Mouse (Mus musculus) ovary, postnatal 14 days (tissue): Measurements from ENCODE around the gene Hpcal1.

Source experiments
- DNase-seq: peaks from one replicate; pipeline ENCODE4 v3.0.0; 2022; ENCODE audit warnings: low spot score

Hpcal1 gene

DNA sequence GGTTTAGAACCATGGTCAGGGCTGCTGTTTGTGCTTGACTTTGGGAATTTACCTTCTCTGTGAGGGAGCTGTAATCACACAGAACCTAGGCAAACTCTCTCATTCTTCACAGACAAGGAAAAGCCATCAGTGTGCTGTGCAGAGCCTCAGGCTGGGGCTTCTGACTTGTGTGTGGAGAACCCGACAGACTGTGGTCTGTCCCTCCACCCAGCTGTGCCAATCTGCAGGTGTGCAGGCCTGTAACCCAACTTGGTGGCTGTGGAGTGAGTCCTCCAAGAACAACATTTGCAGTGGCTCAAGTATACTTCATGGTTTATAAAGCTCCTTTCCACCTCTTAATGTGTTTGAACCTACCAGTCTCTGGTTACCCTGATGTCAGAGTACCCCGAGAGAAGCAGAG is 4.5 kb upstream of the Hpcal1 start:
- no peak for DNase-seq

- DNase-seq = no peak
Observed at GRCm38 (mm10) chr12:17688913-17689312, 1.7 kb upstream of the Hpcal1 start.

GRCm38 (mm10) chr12:17689931-17690563 is 609 bp upstream of the Hpcal1 start:
- DNase-seq = no peak

GRCm38 (mm10) chr12:17691320-17691876 is 742 bp downstream of the Hpcal1 start:
- peak; percentile 6 for DNase-seq

GRCm38 (mm10) chr12:17691891-17692321 is 1.2 kb downstream of the Hpcal1 start:
- peak; percentile 13 for DNase-seq

- no peak for DNase-seq
Observed at GRCm38 (mm10) chr12:17692356-17692755, 1.7 kb downstream of the Hpcal1 start.

DNA sequence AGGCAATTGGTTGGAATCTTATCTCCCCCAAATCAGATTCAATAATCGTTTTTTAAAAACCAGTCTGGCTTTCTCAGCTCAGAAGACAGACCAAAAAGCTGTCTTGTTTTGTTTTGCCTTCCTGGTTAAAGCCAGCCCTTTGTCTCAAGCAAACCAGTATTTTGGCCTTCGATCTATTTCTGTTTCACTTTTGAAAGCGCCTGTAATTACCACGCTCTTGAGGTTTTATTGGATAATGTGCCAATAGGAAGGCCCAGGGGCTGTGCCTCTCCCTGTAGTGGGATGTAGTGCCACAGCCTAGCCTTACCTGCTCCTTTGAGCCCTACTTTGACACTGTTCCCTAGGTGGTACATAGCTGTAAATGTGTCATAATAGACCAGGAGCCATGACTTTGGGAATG is 2.3 kb downstream of the Hpcal1 start:
- DNase-seq = no peak

DNA sequence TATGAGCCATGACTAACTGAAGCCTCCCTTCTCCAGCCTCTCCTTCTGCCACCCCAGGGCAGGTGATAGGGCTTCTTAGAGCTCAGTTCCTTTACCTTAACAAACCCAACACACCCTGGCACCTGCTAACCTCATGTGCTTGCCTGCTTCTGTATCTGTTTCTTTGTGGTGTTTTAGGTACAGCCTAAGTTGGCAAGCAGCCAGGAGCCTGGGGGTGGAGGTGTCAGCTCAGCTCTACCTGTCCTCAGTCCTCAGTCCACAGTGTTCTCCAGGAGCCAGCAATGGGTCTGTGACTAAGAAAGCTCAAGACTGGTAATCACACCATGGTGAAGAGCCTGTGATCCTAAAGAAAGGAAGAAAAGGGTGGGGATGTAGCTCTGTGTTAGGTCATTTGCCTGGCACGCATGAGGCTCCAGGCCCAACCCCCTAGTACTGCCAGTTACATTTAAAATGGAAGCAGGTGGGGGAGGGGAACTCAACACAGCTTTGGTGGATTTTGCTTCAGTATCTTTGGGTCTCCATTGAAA is 4.0 kb downstream of the Hpcal1 start:
- DNase-seq = no peak

DNA sequence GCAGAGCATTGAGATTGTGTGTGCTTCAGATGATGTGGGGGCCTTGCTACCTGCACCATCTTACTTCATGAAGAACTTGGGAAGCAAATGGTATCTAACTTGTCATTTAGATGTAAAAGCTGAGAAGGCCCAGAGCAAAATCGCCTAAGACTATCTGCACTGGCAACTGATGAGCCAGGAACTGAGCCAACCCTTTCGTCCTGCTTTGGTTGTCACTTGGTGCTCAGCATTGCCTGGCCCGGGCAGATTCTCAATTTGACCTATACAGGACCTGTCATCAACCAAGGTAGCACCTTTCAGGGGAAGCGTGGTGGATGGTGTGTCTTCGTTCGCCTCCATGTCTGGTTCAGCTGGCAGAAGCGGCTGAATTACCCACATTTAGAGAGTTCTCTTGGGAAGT is 5.7 kb downstream of the Hpcal1 start:
- no peak for DNase-seq

DNA sequence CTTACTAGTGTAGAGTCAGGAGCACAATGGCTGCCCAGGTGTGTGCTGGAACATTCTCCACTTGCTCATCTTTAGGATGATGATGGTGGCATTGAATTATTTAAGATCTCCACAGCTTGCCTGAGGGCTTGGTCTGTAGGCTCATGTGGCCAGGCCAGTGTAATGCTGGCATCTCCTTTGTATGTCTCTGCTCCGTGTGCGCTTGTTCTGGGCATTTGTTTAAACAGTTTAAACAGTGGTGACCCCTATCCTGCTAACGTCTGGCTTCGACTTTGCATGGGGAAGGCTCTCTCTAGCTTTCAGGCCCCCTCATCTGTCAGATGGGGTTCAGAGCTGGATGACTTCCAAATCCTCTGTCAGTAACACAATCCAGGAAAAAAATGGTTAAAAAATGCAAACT is 8.3 kb downstream of the Hpcal1 start:
- DNase-seq = no peak

DNA sequence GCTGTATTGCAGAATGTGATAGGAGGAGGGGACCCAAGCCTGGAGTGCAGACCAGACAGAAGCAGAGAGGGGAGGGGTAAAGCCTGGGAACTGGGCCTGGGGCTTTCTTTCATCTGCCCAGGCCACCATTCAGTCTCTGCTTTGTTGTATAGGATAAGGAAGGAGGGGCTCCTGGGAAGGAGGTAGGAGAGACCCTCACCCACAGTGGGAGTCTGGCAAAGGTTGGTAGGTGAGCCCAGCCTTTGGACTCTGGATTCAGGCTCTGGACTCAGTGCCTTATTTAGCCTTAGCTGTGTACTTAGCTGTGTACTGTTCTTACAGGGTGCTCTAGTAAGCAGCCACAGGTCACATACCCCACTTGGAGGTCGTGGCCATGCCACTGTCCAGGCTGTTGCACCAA is 8.8 kb downstream of the Hpcal1 start:
- no peak for DNase-seq

DNA sequence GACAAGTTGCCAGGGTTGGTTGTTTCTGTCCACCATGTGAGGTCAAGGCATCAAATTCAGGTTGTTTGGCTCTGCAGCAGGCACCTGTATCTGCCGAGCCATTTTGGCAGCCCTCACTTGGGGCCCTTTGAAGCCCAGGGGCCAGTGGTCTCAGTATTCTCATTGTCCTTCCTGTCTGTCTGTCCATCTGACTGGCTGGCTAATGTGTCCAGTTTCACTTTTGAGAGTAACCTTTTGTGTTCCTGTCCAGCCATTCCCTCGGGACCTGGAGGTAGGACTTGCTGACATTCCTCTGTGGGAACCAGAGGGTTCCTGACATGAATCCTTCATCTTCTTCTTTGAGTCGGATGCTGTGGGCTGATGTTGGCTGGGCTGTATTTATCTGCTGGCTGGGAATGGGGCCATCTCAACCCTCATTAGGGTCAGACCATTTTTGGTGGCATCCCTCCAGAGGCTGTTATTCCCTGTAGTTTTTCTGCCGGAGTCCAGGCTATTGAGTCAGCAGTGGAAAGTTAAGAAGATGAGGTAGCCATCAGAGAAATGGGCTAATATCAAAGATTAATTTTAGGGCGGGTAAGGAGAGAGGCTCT is 10.6 kb downstream of the Hpcal1 start:
- no peak for DNase-seq

GRCm38 (mm10) chr12:17701795-17702194 is 11.1 kb downstream of the Hpcal1 start:
- no peak for DNase-seq

- DNase-seq = no peak
Observed at GRCm38 (mm10) chr12:17702257-17702943, 11.7 kb downstream of the Hpcal1 start.

- no peak for DNase-seq
Observed at GRCm38 (mm10) chr12:17702944-17703335, 12.3 kb downstream of the Hpcal1 start.

- DNase-seq = no peak
Observed at GRCm38 (mm10) chr12:17703866-17704265, 13.2 kb downstream of the Hpcal1 start.

GRCm38 (mm10) chr12:17707472-17707871 is 16.8 kb downstream of the Hpcal1 start:
- DNase-seq = no peak

GRCm38 (mm10) chr12:17709451-17709850 is 18.8 kb downstream of the Hpcal1 start:
- DNase-seq = no peak

DNA sequence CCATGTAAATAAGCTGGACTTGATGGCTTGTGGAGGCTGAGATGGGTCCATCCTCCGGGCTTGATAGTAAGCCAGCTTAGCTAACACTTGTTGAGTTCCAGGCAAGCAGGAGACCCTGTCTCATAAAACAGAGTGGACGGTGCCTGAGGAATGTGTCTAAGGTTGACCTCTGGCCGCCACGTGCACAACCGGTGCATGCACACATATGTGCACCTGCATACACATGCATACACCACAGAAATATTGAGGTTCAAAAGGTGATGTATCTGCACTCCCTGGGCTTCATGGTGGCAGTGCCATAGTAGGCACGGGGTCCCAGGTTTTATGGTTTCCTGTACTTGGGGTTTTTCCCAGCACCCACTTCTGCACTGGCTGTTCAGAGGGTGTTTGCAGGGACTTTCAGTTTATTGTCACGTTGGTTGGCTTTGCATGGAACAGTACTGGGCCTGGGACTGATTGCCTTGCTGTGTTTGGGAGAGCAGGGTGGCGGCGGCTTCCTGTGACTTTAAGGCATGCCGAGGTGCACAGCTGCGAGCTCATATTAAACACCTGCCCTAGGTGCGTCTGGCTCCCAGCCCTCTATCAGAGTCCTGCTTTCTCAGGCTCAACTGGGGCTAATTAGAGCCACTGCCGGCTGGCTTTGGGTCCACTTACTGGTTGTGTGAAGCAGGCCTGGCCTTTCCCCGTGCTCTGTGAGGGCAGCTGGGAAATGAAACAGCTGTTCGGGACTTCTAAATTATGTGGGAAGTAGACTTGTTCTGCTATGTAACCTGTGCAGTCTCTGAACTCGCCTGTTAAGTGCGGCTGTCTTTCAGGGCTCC is 19.5 kb downstream of the Hpcal1 start:
- DNase-seq = no peak

- no peak for DNase-seq
Observed at GRCm38 (mm10) chr12:17710747-17711092, 20.1 kb downstream of the Hpcal1 start.

- no peak for DNase-seq
Observed at GRCm38 (mm10) chr12:17711731-17712388, 21.2 kb downstream of the Hpcal1 start.

DNA sequence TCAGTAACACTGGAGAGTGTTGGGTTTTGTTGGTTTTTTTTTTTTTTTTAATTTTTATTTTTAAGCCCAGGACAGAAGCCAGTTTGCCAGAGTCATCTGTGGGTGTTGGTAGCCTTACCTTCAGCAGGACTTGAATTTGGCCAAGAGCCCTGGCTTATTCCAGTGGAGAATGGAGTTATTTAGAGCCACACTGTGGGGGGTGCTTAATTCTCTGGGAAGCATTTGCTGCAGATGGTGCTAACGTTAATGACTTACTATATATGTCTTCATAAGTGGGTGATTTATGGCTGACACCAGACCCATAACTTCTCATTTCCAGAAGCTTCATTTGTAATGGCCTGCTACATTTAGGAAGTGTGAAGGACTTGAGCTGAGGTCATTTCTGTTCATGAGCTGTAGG is 21.9 kb downstream of the Hpcal1 start:
- DNase-seq = no peak
